ENCODE assay signal across 12 mouse cellular contexts in genomic region chr12:85532221-85532612, GRCm38 (mm10). TPM values are rescaled to one million over a fixed set of nuclear protein-coding genes. Genes with fewer than 3 reads are reported as not detected.
DNase-seq lines count a peak whose midpoint lies in the region; ATAC-seq and TF ChIP-seq lines count a peak whose summit lies in the region.
"Had no signal": no experiment of that assay in that cellular context is flagged by ENCODE, and none has a peak within 500 bp of the region (broad histone marks: within the 10 kb centered on the region; RNA-seq: fewer than 3 reads in every experiment).

No protein-coding gene starts in this region.

- no peak overlapping the region for H3K9ac ChIP-seq in forebrain, embryonic 14.5 days (ENCODE audit: low read length)
- H3K9ac ChIP-seq: hindbrain, embryonic 13.5 days had no signal

- no peak for TF ChIP-seq CTCF in kidney, adult 2 months (conservative IDR thresholded peaks at IDR 0.05; ENCODE audit: insufficient read depth, insufficient read length, low read depth, low read length)
- no peak for TF ChIP-seq CTCF in spleen, adult 2 months (IDR thresholded peaks at IDR 0.05; ENCODE audit: extremely low read depth, insufficient read depth, insufficient read length, insufficient replicate concordance)

- no peak overlapping the region for H3K4me3 ChIP-seq in kidney, adult 2 months (ENCODE audit: insufficient read depth, low read depth, low read length)
- no peak overlapping the region for H3K4me3 ChIP-seq in spleen, adult 2 months (ENCODE audit: extremely low read depth, insufficient read depth, insufficient read length)
- H3K4me3 ChIP-seq in forebrain, embryonic 14.5 days (ENCODE audit: low read depth, low read length) = no peak overlapping the region
- H3K4me3 ChIP-seq: hindbrain, embryonic 13.5 days; megakaryocyte, embryonic 14.5 days had no signal

- peak; percentile 31 for DNase-seq in adrenal gland, adult 8-10 months
- DNase-seq in adrenal gland, postnatal 4 days (ENCODE audit: low spot score in 2 of 2) = no peak
- no peak for DNase-seq in kidney, adult 2 months
- DNase-seq in kidney, postnatal 25 days = no peak
- no peak for DNase-seq in spleen, adult 2 months (ENCODE audit: low read depth in 1 of 2, low spot score in 2 of 2)
- no peak for DNase-seq in spleen, adult 18-20 months
- no peak for DNase-seq in natural killer cell, adult 2 months (ENCODE audit: low spot score in 2 of 2)
- DNase-seq in forebrain, embryonic 14.5 days (ENCODE audit: low spot score) = no peak
- DNase-seq: layer of hippocampus, postnatal 36 days had no signal

- WGBS in kidney, adult 2 months = 77% methylated on average over 3 of the region's 3 CpGs
- 69% methylated on average over 3 of the region's 3 CpGs for WGBS in spleen, adult 2 months
- whole genome bisulfite sequencing in forebrain, embryonic 14.5 days = 88% methylated on average over 3 of the region's 3 CpGs

- TF ChIP-seq POLR2A in kidney, adult 2 months (IDR thresholded peaks at IDR 0.05; ENCODE audit: low read depth, low read length) = no peak
- no peak for TF ChIP-seq POLR2A in spleen, adult 2 months (IDR thresholded peaks at IDR 0.05; ENCODE audit: low read depth, low read length)

- H3K4me2 ChIP-seq in forebrain, embryonic 14.5 days (ENCODE audit: low read length) = no peak overlapping the region
- H3K4me2 ChIP-seq: hindbrain, embryonic 13.5 days had no signal

- no peaks in the 10 kb centered on the region for H3K27me3 ChIP-seq in kidney, adult 2 months (replicated peaks; ENCODE audit: control insufficient read depth, insufficient read depth, low read length)
- H3K27me3 ChIP-seq in spleen, adult 2 months (ENCODE audit: control insufficient read depth, insufficient read depth, low read length) = no peaks in the 10 kb centered on the region
- no peaks in the 10 kb centered on the region for H3K27me3 ChIP-seq in forebrain, embryonic 14.5 days (replicated peaks; ENCODE audit: control insufficient read depth, insufficient read depth, low read length)
- H3K27me3 ChIP-seq: hindbrain, embryonic 13.5 days had no signal

- ATAC-seq in forebrain, embryonic 14.5 days = no peak

- no peaks in the 10 kb centered on the region for H3K9me3 ChIP-seq in forebrain, embryonic 14.5 days (replicated peaks; ENCODE audit: control insufficient read depth, low read length)
- H3K9me3 ChIP-seq: G1E; hindbrain, embryonic 13.5 days had no signal

- no peaks in the 10 kb centered on the region for H3K36me3 ChIP-seq in kidney, adult 2 months (ENCODE audit: control insufficient read depth, insufficient read depth, low read length)
- no peaks in the 10 kb centered on the region for H3K36me3 ChIP-seq in spleen, adult 2 months (ENCODE audit: control insufficient read depth, insufficient read depth, low read length)
- no peaks in the 10 kb centered on the region for H3K36me3 ChIP-seq in forebrain, embryonic 14.5 days (ENCODE audit: control insufficient read depth, insufficient read depth, low read length)
- H3K36me3 ChIP-seq: G1E; hindbrain, embryonic 13.5 days had no signal

- peak overlapping the region; percentile 69 for H3K27ac ChIP-seq in kidney, adult 2 months (ENCODE audit: insufficient read depth, low read depth, low read length)
- H3K27ac ChIP-seq in spleen, adult 2 months (ENCODE audit: insufficient read depth, low read length) = peak overlapping the region; percentile 66
- H3K27ac ChIP-seq in forebrain, embryonic 14.5 days (ENCODE audit: low read depth, low read length) = no peak overlapping the region
- H3K27ac ChIP-seq: hindbrain, embryonic 13.5 days had no signal

- peaks cover 4% of the 10 kb centered on the region for H3K4me1 ChIP-seq in kidney, adult 2 months (ENCODE audit: control insufficient read depth, insufficient read depth, low read length)
- peaks cover 4% of the 10 kb centered on the region; the same call in 1 of the 2 replicates for H3K4me1 ChIP-seq in spleen, adult 2 months (ENCODE audit: control insufficient read depth, insufficient read depth, insufficient read length)
- no peaks in the 10 kb centered on the region for H3K4me1 ChIP-seq in forebrain, embryonic 14.5 days (ENCODE audit: control insufficient read depth, insufficient read depth, low read length)
- H3K4me1 ChIP-seq: hindbrain, embryonic 13.5 days had no signal

RNA-seq across cellular contexts. Expression of gene Fos, which starts 58.5 kb away (rescaled TPM):
- 10 to 100 TPM; 13.3 to 32.9 (median 13.7) TPM for total RNA-seq in adrenal gland, adult 8-10 months (2022)
- 1 to 10 TPM; 6.5 to 8.3 TPM for total RNA-seq in adrenal gland, postnatal 4 days (2021)
- polyA plus RNA-seq in kidney, adult 2 months (2012; rRNA removed) = 1.2 and 1.3 TPM in 2 replicates
- 9.4 and 9.7 TPM in 2 replicates for polyA plus RNA-seq in spleen, adult 2 months (2012; rRNA removed)
- 1.2 and 1.4 TPM in 2 replicates for polyA plus RNA-seq in forebrain, embryonic 14.5 days (2014; fragmentation: Nextera tagmentation; extraction: Ambion mirVana)
